Mouse (Mus musculus) heart, postnatal 36 days (tissue): ENCODE results near the gene Sik3. TPM values are rescaled to one million over a fixed set of nuclear protein-coding genes. Genes with fewer than 3 reads are reported as not detected.

Experiments
- DNase-seq, 2 experiments: peaks; one replicate each; pipeline ENCODE4 v3.0.0; 2021 to 2022
- intact Hi-C: fragments of 180-260 bp; cut with DNase I; formaldehyde crosslinking; loops from one replicate; pipeline ENCODE4 v1.15.1; 2025
- total RNA-seq, 2 experiments: library from RNA; stranded (reverse); gene quantifications; 2 replicates each; pipeline ENCODE4 v1.2.3; 2021

Sik3 gene
- total RNA-seq, 2 experiments from 2014 or later: 75.9 to 76.1 TPM

GRCm38 (mm10) chr9:46174770-46175294 is 162.2 kb downstream of the Sik3 start:
- DNase-seq: no peak
- intact Hi-C loops: no loop called here

GRCm38 (mm10) chr9:46175300-46175699 is 162.7 kb downstream of the Sik3 start:
- intact Hi-C loops: no loop called here
- DNase-seq: no peak

DNA sequence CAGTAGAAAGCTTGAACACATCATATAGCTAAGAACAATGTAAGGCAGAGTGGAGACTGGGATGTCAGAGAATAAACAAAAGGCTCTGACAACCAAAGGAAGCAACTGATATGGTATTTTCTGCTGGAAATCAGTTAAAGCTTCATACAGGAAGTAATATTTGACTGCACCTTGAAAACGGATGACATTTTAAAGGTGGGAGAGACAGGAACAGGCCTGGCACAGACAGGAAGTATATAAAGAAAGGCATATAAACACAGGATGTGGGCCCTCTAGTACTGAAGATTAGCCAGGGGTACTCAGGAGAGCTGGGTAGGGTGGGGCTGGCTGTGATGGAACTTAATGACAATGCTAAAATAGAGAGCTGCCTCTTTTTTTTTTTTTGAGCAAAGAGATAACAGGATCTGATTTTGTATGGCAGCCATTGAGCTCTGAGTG is 163.3 kb downstream of the Sik3 start:
- intact Hi-C loops: no loop called here
- DNase-seq: no peak

- DNase-seq: no peak
- intact Hi-C loops: no loop called here
Measured at GRCm38 (mm10) chr9:46176613-46177012, 164.0 kb downstream of the Sik3 start.

DNA sequence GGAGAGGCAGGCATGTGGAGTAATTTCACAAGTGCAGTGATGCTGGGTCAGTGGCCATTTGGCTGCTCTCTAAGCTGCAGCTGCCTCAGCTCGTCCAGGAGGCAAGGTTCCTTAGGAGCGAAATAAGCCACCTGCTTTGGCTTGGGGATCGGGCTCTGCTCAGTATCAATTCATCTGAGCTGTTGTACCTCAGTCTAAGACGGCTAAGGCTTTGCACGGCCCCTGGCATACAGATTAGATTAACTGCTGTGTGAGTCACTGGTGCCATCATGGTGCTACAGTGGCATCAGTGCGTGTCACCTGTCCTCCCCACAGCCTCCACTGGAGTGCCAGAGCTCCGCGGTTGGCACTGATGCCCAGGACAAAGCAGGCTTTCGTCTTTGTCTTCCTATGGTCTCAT is 166.0 kb downstream of the Sik3 start:
- intact Hi-C loops: no loop called here
- no peak for DNase-seq

- intact Hi-C loops: no loop called here
- DNase-seq: no peak
Measured at GRCm38 (mm10) chr9:46181297-46181696, 168.7 kb downstream of the Sik3 start.

- intact Hi-C loops: loop anchor here (2.0 kb wide), 1 partner anchor 60 kb away; no protein-coding TSS in a partner anchor
- DNase-seq: no peak
Measured at GRCm38 (mm10) chr9:46184542-46184941, 171.9 kb downstream of the Sik3 start.

GRCm38 (mm10) chr9:46185191-46185590 is 172.6 kb downstream of the Sik3 start:
- intact Hi-C loops: loop anchor here (2.0 kb wide), 1 partner anchor 60 kb away; no protein-coding TSS in a partner anchor
- peak in 1 of 2 experiments; percentile 29 for DNase-seq

GRCm38 (mm10) chr9:46186387-46186786 is 173.8 kb downstream of the Sik3 start:
- intact Hi-C loops: loop anchor here (2.0 kb wide), 1 partner anchor 68 kb away; no protein-coding TSS in a partner anchor
- DNase-seq: no peak

GRCm38 (mm10) chr9:46188370-46188769 is 175.8 kb downstream of the Sik3 start:
- no peak for DNase-seq
- intact Hi-C loops: no loop called here

DNA sequence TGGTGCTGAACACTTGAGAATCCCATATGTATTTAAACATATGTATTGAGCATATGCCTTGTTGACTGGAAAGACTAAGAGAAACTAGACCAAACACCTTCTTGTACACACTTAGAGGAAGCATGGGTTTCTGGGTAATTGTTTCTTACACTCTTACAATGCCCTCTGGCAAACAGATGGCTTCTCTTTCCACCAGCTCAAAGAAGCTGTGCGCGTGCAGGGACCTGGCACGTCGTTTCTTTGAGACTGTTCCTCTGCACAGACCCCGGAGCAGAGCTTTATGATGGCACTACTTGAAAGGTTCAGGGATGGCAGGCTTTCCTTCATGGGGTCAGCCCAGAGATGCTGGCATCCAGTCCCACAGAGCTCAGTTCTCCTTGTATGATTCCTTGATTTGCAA is 176.3 kb downstream of the Sik3 start:
- no peak for DNase-seq
- intact Hi-C loops: no loop called here

GRCm38 (mm10) chr9:46189381-46189780 is 176.8 kb downstream of the Sik3 start:
- intact Hi-C loops: no loop called here

GRCm38 (mm10) chr9:46191234-46191633 is 178.6 kb downstream of the Sik3 start:
- intact Hi-C loops: loop anchor here (1.0 to 5.0 kb wide), 4 partner anchors 39 to 284 kb away; partner anchors contain the start of genes Pafah1b2, Pcsk7, Rnf214 and Sik3
- DNase-seq: no peak

More at GRCm38 (mm10) chr9:46189381-46189780, 176.8 kb downstream of the Sik3 start:
- DNase-seq: no peak

DNA sequence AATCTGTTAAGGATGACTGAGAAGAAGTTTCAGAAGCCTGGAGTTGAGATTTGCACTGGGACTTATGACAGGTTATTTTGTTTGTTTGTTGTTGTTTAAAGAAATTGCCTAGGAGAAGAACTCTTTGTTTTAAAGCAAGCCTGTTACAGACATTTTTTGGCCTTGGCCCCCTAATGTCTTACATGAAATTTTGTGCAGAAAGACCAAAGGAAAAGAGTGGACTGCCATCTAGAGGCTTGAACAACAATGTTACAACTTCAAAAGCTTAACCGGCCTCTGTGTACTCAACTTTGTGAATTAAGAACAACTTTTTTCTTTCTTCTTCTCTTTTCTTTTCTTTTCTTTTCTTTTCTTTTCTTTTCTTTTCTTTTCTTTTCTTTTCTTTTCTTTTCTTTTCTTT is 179.0 kb downstream of the Sik3 start:
- intact Hi-C loops: loop anchor here (1.0 to 5.0 kb wide), 5 partner anchors 39 to 284 kb away; partner anchors contain the start of genes Pafah1b2, Pcsk7, Rnf214 and Sik3
- DNase-seq: no peak

DNA sequence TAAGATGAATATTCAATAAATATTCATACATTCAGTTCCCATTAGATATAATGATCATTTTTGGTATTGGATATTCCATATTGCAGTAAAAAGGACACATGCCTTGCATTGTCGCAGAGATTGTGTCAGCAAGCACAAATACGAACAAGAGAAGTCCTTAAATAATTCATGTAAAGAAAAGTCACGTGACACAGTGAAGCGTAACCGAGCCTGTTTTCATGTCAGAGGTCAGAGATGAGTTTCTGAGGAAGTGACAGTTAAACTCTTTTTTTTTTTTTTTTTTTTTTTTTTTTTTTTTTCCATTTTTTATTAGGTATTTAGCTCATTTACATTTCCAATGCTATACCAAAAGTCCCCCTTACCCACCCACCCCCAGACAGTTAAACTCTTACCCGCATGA is 180.0 kb downstream of the Sik3 start:
- DNase-seq: no peak
- intact Hi-C loops: loop anchor here (2.0 to 5.0 kb wide), 3 partner anchors 40 to 285 kb away; partner anchors contain the start of genes Pcsk7 and Rnf214

- intact Hi-C loops: loop anchor here (5.0 kb wide), 2 partner anchors 43 to 288 kb away; partner anchors contain the start of genes Pcsk7 and Rnf214
Measured at GRCm38 (mm10) chr9:46194809-46195208, 182.2 kb downstream of the Sik3 start.

DNA sequence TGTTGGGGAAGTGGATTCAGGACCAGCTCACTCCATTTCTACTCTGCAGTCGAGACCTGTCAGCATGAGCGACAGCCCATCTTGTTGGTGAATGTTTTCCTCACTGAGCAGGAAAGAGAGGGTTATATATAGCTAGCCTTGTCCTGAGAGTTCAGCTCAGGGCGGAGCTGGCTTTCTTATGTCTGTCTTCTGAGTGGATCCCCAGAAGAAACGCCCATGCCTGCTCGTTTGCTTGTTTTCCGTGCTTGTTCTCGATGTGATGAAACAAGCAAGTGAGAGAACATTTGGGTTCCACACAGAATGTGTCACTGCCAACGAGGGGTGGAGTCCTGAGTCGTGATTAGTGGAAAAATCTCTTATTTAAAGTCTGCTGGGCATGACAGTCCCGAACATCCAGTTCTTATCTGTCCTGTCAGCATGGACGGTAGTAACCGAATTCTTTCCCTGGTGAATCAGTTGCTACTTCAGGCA is 184.1 kb downstream of the Sik3 start:
- peak; percentile 52 to 71 for DNase-seq
- intact Hi-C loops: no loop called here

More at GRCm38 (mm10) chr9:46194809-46195208, 182.2 kb downstream of the Sik3 start:
- no peak for DNase-seq

GRCm38 (mm10) chr9:46198461-46198860 is 185.8 kb downstream of the Sik3 start:
- intact Hi-C loops: no loop called here
- DNase-seq: peak; percentile 34 to 47

- intact Hi-C loops: no loop called here
- no peak for DNase-seq
Measured at GRCm38 (mm10) chr9:46198936-46199335, 186.3 kb downstream of the Sik3 start.

- no peak for DNase-seq
- intact Hi-C loops: no loop called here
Measured at GRCm38 (mm10) chr9:46199609-46200008, 187.0 kb downstream of the Sik3 start.

- intact Hi-C loops: no loop called here
- no peak for DNase-seq
Measured at GRCm38 (mm10) chr9:46206834-46207500, 194.3 kb downstream of the Sik3 start.

- intact Hi-C loops: no loop called here
- DNase-seq: no peak
Measured at GRCm38 (mm10) chr9:46207501-46207869, 194.9 kb downstream of the Sik3 start.
